Mouse (Mus musculus) heart, embryonic 12.5 days (tissue): Measurements from ENCODE around the gene Olfr310. TPM values are rescaled to one million over a fixed set of nuclear protein-coding genes. Genes with fewer than 3 reads are reported as not detected.

ENCODE experiments used
- ATAC-seq: fragments of 200-750 bp; cut with Nextera tagmentation; 2 replicates; pipeline ENCODE4 v1.8.0; 2017; ENCODE audit warnings: moderate TSS enrichment, moderate library complexity; ENCODE audit not compliant: insufficient number of reproducible peaks, low FRiP score
- H3K27ac ChIP-seq: fragments of 300-500 bp; sonication (generic); 2 replicates; pipeline ENCODE4 v1.5.1; 2016; ENCODE audit warnings: mild to moderate bottlenecking, moderate library complexity; ENCODE audit not compliant: poor library complexity, severe bottlenecking
- H3K27me3 ChIP-seq: fragments of 300-500 bp; sonication (generic); replicated peaks from 2 replicates; pipeline ENCODE4 v1.6.1; 2016; ENCODE audit warnings: mild to moderate bottlenecking, moderate library complexity
- H3K36me3 ChIP-seq: fragments of 300-500 bp; sonication (generic); 2 replicates; pipeline ENCODE4 v1.6.1; 2016; ENCODE audit warnings: mild to moderate bottlenecking, moderate library complexity
- H3K4me1 ChIP-seq: fragments of 300-500 bp; sonication (generic); replicated peaks from 2 replicates; pipeline ENCODE4 v1.6.1; 2016; ENCODE audit warnings: mild to moderate bottlenecking
- H3K4me2 ChIP-seq: fragments of 300-500 bp; sonication (generic); 2 replicates; pipeline ENCODE4 v1.6.1; 2016; ENCODE audit warnings: mild to moderate bottlenecking, moderate library complexity
- H3K4me3 ChIP-seq: fragments of 300-500 bp; sonication (generic); 2 replicates; pipeline ENCODE4 v1.5.1; 2016; ENCODE audit warnings: mild to moderate bottlenecking
- H3K9ac ChIP-seq: fragments of 300-500 bp; sonication (generic); 2 replicates; pipeline ENCODE4 v1.6.1; 2016; ENCODE audit warnings: mild to moderate bottlenecking, moderate library complexity
- H3K9me3 ChIP-seq: fragments of 300-500 bp; sonication (generic); replicated peaks from 2 replicates; pipeline ENCODE4 v1.6.1; 2016; ENCODE audit warnings: mild to moderate bottlenecking, moderate library complexity
- WGBS: fragments of 180-500 bp; shearing (Covaris S2); methylation state at CpG from one replicate; pipeline ENCODE4 v1.1.7; 2016; 5-methylcytosine and 5-hydroxymethylcytosine counted together
- microRNA-seq: library from miRNA; unstranded; fragments of <30 nt; microRNA quantifications from one replicate; pipeline ENCODE4, GENCODE M21; 2017
- polyA plus RNA-seq: library from polyadenylated mRNA; unstranded; fragments of >200 nt; fragmentation: Nextera tagmentation; extraction: Ambion mirVana; gene quantifications from 2 replicates; pipeline ENCODE4 v1.2.1, GENCODE M21; 2016

Gene Olfr310
- not detected in 2 replicates for polyA plus RNA-seq

GRCm38 (mm10) chr7:86277072-86277471 lies at the start of gene Olfr310:
Olfr310 (minus strand) TSS chr7:86277172.
- 74% methylated on average over 1 of the region's 1 CpGs for WGBS
- no peak for ATAC-seq
- H3K4me2 ChIP-seq: no peak within 1 kb of the TSS

GRCm38 (mm10) chr7:86325530-86325929 lies 48.6 kb upstream of the Olfr310 start, which contains the start of gene Olfr308:
Olfr308 (minus strand) TSS chr7:86325630.
- ATAC-seq: no peak
- H3K27ac ChIP-seq: no peak within 1 kb of the TSS

More at GRCm38 (mm10) chr7:86277072-86277471, at the start of gene Olfr310:
- no peaks in the 10 kb centered on the region for H3K9me3 ChIP-seq
- no peaks in the 10 kb centered on the region for H3K36me3 ChIP-seq
- no peak within 1 kb of the TSS for H3K27ac ChIP-seq
- no peak within 1 kb of the TSS for H3K9ac ChIP-seq
- H3K4me1 ChIP-seq: no peaks in the 10 kb centered on the region
- no peak within 1 kb of the TSS for H3K4me3 ChIP-seq
- H3K27me3 ChIP-seq: no peaks in the 10 kb centered on the region

GRCm38 (mm10) chr7:86321323-86321722 lies 44.4 kb upstream of the Olfr310 start:
- ATAC-seq: no peak
- WGBS: 90% methylated on average over 2 of the region's 2 CpGs

More at GRCm38 (mm10) chr7:86325530-86325929, 48.6 kb upstream of the Olfr310 start, which contains the start of gene Olfr308:
- Histone ChIP-seq H3K9ac (no peak within 1 kb of the TSS), H3K9me3 (no peaks in the 10 kb centered on the region), H3K4me3 (no peak within 1 kb of the TSS), H3K4me1 (no peaks in the 10 kb centered on the region), H3K36me3 (no peaks in the 10 kb centered on the region), H3K4me2 (no peak within 1 kb of the TSS), H3K27me3 (no peaks in the 10 kb centered on the region)

GRCm38 (mm10) chr7:86313608-86314007 lies 36.6 kb upstream of the Olfr310 start, which contains the start of gene Olfr309:
Olfr309 (minus strand) TSS chr7:86313708.
- Histone ChIP-seq H3K36me3 (no peaks in the 10 kb centered on the region), H3K4me1 (no peaks in the 10 kb centered on the region), H3K9ac (no peak within 1 kb of the TSS), H3K4me2 (no peak within 1 kb of the TSS), H3K27ac (no peak within 1 kb of the TSS), H3K4me3 (no peak within 1 kb of the TSS), H3K27me3 (no peaks in the 10 kb centered on the region), H3K9me3 (no peaks in the 10 kb centered on the region)
- ATAC-seq: no peak
- WGBS: 61% methylated on average over 2 of the region's 2 CpGs

More at GRCm38 (mm10) chr7:86321323-86321722, 44.4 kb upstream of the Olfr310 start:
- Histone ChIP-seq H3K27me3 (no peaks in the 10 kb centered on the region), H3K9ac (no peak overlapping the region), H3K36me3 (no peaks in the 10 kb centered on the region), H3K27ac (no peak overlapping the region), H3K4me3 (no peak overlapping the region), H3K4me1 (no peaks in the 10 kb centered on the region), H3K9me3 (no peaks in the 10 kb centered on the region), H3K4me2 (no peak overlapping the region)

GRCm38 (mm10) chr7:86246208-86246607 lies 30.8 kb downstream of the Olfr310 start, which contains the start of gene Vmn2r76:
Vmn2r76 (minus strand) TSS chr7:86246308.
- 45% methylated on average over 1 of the region's 1 CpGs for WGBS

More at GRCm38 (mm10) chr7:86246208-86246607, 30.8 kb downstream of the Olfr310 start, which contains the start of gene Vmn2r76:
- Histone ChIP-seq H3K36me3 (no peaks in the 10 kb centered on the region), H3K4me1 (no peaks in the 10 kb centered on the region), H3K27me3 (no peaks in the 10 kb centered on the region), H3K4me3 (no peak within 1 kb of the TSS), H3K9ac (no peak within 1 kb of the TSS), H3K4me2 (no peak within 1 kb of the TSS), H3K27ac (no peak within 1 kb of the TSS), H3K9me3 (no peaks in the 10 kb centered on the region)
- no peak for ATAC-seq

Small RNA genes lying within 50 kb of the gene (microRNA-seq; reads per million reads assigned to microRNA genes)
- not detected for gene Gm23192

Other genes starting within 250 kb of the Olfr310 start
- gene Vmn2r75, start 105.4 kb downstream of the Olfr310 start, polyA plus RNA-seq: not detected in 2 replicates
- gene Vmn2r76, start 30.9 kb downstream of the Olfr310 start, polyA plus RNA-seq: not detected in 2 replicates
- gene Olfr309, start 36.5 kb upstream of the Olfr310 start, polyA plus RNA-seq: not detected in 2 replicates
- not detected in 2 replicates for gene Olfr308, start 48.5 kb upstream of the Olfr310 start, polyA plus RNA-seq
- not detected in 2 replicates for gene Olfr307, start 60.4 kb upstream of the Olfr310 start, polyA plus RNA-seq
- not detected in 2 replicates for gene Olfr305, start 89.8 kb upstream of the Olfr310 start, polyA plus RNA-seq
- gene Olfr304, start 109.5 kb upstream of the Olfr310 start, polyA plus RNA-seq: not detected in 2 replicates
- gene Olfr303, start 120.6 kb upstream of the Olfr310 start, polyA plus RNA-seq: not detected in 2 replicates
- gene Olfr301, start 126.7 kb upstream of the Olfr310 start, polyA plus RNA-seq: not detected in 2 replicates
- gene Olfr299, start 182.7 kb upstream of the Olfr310 start, polyA plus RNA-seq: not detected in 2 replicates
- not detected in 2 replicates for gene Olfr298, start 215.3 kb upstream of the Olfr310 start, polyA plus RNA-seq
- gene Olfr297, start 242.8 kb upstream of the Olfr310 start, polyA plus RNA-seq: not detected in 2 replicates